Mouse (Mus musculus): ENCODE measurements around the gene Lhx6. TPM values are rescaled to one million over a fixed set of nuclear protein-coding genes. Genes with fewer than 3 reads are reported as not detected.
"Not testable (repeated sequence)": the region's sequence is repeated elsewhere in the genome, so short reads cannot be mapped to it uniquely, and the experiment has no call there.

Lhx6 gene
- total RNA-seq (2021): 1 to 10 TPM in 1 of 2 experiments, under 1 TPM in 1; 0.76 to 1.5 TPM
- long read RNA-seq, experiment 1, partial matches to known transcripts: 1 of 2 reads
- long read RNA-seq, experiment 1, other reads (novel, unspliced or antisense): 0 of 2 reads
- long read RNA-seq, experiment 2: 0 reads

- no peak for DNase-seq (ENCODE audit: low spot score in 2 of 2)
Measured at GRCm38 (mm10) chr2:36104956-36105741, at the start of gene Lhx6. TSS of gene Lhx6 (minus strand) at chr2:36105408.

- DNase-seq (ENCODE audit: low spot score in 2 of 2): not testable (repeated sequence)
Measured at GRCm38 (mm10) chr2:36152401-36152800, 47.2 kb upstream of the Lhx6 start.

- DNase-seq (ENCODE audit: low spot score in 2 of 2): no peak
Measured at GRCm38 (mm10) chr2:36148876-36149365, 43.7 kb upstream of the Lhx6 start.

GRCm38 (mm10) chr2:36139096-36139495 is 33.9 kb upstream of the Lhx6 start:
- DNase-seq (ENCODE audit: low spot score in 2 of 2): no peak

GRCm38 (mm10) chr2:36136300-36136941 is 31.2 kb upstream of the Lhx6 start, which contains the start of the genes Mrrf and Rbm18:
TSS of gene Mrrf (plus strand) at chr2:36136389.
TSS of gene Rbm18 (minus strand) at chr2:36136773.
- peak; percentile 95 to 97 for DNase-seq (ENCODE audit: low spot score in 2 of 2)

GRCm38 (mm10) chr2:36135887-36136286 is 30.7 kb upstream of the Lhx6 start:
- no peak for DNase-seq (ENCODE audit: low spot score in 2 of 2)

GRCm38 (mm10) chr2:36129051-36129450 is 23.8 kb upstream of the Lhx6 start:
- DNase-seq (ENCODE audit: low spot score in 2 of 2): no peak

GRCm38 (mm10) chr2:36127973-36128372 is 22.8 kb upstream of the Lhx6 start:
- no peak for DNase-seq (ENCODE audit: low spot score in 2 of 2)

- DNase-seq (ENCODE audit: low spot score in 2 of 2): no peak
Measured at GRCm38 (mm10) chr2:36126795-36127429, 21.7 kb upstream of the Lhx6 start.

- no peak for DNase-seq (ENCODE audit: low spot score in 2 of 2)
Measured at GRCm38 (mm10) chr2:36112632-36113031, 7.4 kb upstream of the Lhx6 start.

GRCm38 (mm10) chr2:36108615-36109014 is 3.4 kb upstream of the Lhx6 start:
- no peak for DNase-seq (ENCODE audit: low spot score in 2 of 2)

GRCm38 (mm10) chr2:36104436-36104955 is 712 bp downstream of the Lhx6 start:
- no peak for DNase-seq (ENCODE audit: low spot score in 2 of 2)

- DNase-seq (ENCODE audit: low spot score in 2 of 2): no peak
Measured at GRCm38 (mm10) chr2:36103555-36104367, 1.4 kb downstream of the Lhx6 start.

GRCm38 (mm10) chr2:36103069-36103554 is 2.1 kb downstream of the Lhx6 start:
- DNase-seq (ENCODE audit: low spot score in 2 of 2): no peak

- DNase-seq (ENCODE audit: low spot score in 2 of 2): no peak
Measured at GRCm38 (mm10) chr2:36102559-36102946, 2.7 kb downstream of the Lhx6 start.

- DNase-seq (ENCODE audit: low spot score in 2 of 2): no peak
Measured at GRCm38 (mm10) chr2:36101866-36102558, 3.2 kb downstream of the Lhx6 start.

- no peak for DNase-seq (ENCODE audit: low spot score in 2 of 2)
Measured at GRCm38 (mm10) chr2:36099739-36100138, 5.5 kb downstream of the Lhx6 start.

- DNase-seq (ENCODE audit: low spot score in 2 of 2): no peak
Measured at GRCm38 (mm10) chr2:36098021-36098420, 7.2 kb downstream of the Lhx6 start.

- DNase-seq (ENCODE audit: low spot score in 2 of 2): no peak
Measured at GRCm38 (mm10) chr2:36097129-36097815, 7.9 kb downstream of the Lhx6 start.
